Mouse (Mus musculus): ENCODE data around the gene Akirin2. TPM values are rescaled to one million over a fixed set of nuclear protein-coding genes. Genes with fewer than 3 reads are reported as not detected.
"Not testable (repeated sequence)": the region's sequence is repeated elsewhere in the genome, so short reads cannot be mapped to it uniquely, and the experiment has no call there.

Gene Akirin2
- polyA plus RNA-seq, 1 experiment from 2014 or later = 49.7 TPM

DNA sequence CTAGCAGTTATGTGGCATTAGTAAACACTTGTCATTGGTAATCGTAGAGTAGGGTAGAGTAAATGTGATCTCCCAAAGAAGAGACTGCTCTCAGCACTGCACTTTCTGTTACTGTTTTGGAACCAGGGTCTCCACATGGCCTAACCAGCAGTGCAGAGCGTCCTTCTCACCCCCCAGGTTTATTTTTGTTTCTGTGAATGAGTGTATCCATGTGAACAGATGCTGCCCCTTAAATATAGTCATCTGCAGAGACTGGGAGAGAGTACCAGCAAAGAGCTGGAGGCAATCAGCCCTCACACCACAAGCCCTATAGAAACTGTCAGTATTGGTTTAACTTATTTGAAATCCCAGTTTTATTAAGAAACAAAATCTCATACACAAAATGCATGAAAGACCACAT is 22.1 kb downstream of the Akirin2 start:
- H3K4me2 ChIP-seq (ENCODE audit: low read length) = no peak overlapping the region
- no peak overlapping the region for H3K4me3 ChIP-seq (ENCODE audit: low read depth, low read length)
- no peaks in the 10 kb centered on the region for H3K9me3 ChIP-seq (ENCODE audit: control insufficient read depth, low read length)
- no peaks in the 10 kb centered on the region for H3K27me3 ChIP-seq (replicated peaks; ENCODE audit: control insufficient read depth, insufficient read depth, low read length)
- no peak overlapping the region for H3K27ac ChIP-seq (ENCODE audit: low read depth)
- peaks cover 95% of the 10 kb centered on the region for H3K36me3 ChIP-seq (ENCODE audit: control insufficient read depth, insufficient read depth, low read length)
- no peak overlapping the region for H3K9ac ChIP-seq (ENCODE audit: low read length)
- DNase-seq (ENCODE audit: low spot score) (no peak), ATAC-seq (replicated peaks; ENCODE audit: low FRiP score, low TSS enrichment, low read depth) (no peak)
- H3K4me1 ChIP-seq (replicated peaks; ENCODE audit: control insufficient read depth, insufficient read depth, low read length) = no peaks in the 10 kb centered on the region
- 68% methylated on average over 2 of the region's 2 CpGs for WGBS

- no peaks in the 10 kb centered on the region for H3K9me3 ChIP-seq (ENCODE audit: control insufficient read depth, low read length)
- WGBS = 95% methylated on average over 2 of the region's 2 CpGs
- H3K9ac ChIP-seq (ENCODE audit: low read length) = no peak overlapping the region
- DNase-seq (ENCODE audit: low spot score) (no peak), ATAC-seq (replicated peaks; ENCODE audit: low FRiP score, low TSS enrichment, low read depth) (no peak)
- peaks cover 93% of the 10 kb centered on the region for H3K36me3 ChIP-seq (ENCODE audit: control insufficient read depth, insufficient read depth, low read length)
- H3K4me1 ChIP-seq (replicated peaks; ENCODE audit: control insufficient read depth, insufficient read depth, low read length) = no peaks in the 10 kb centered on the region
- no peaks in the 10 kb centered on the region for H3K27me3 ChIP-seq (replicated peaks; ENCODE audit: control insufficient read depth, insufficient read depth, low read length)
- H3K27ac ChIP-seq (ENCODE audit: low read depth) = no peak overlapping the region
- H3K4me2 ChIP-seq (ENCODE audit: low read length) = no peak overlapping the region
- no peak overlapping the region for H3K4me3 ChIP-seq (ENCODE audit: low read depth, low read length)
Observed at GRCm38 (mm10) chr4:34577028-34577427, 26.3 kb downstream of the Akirin2 start.

DNA sequence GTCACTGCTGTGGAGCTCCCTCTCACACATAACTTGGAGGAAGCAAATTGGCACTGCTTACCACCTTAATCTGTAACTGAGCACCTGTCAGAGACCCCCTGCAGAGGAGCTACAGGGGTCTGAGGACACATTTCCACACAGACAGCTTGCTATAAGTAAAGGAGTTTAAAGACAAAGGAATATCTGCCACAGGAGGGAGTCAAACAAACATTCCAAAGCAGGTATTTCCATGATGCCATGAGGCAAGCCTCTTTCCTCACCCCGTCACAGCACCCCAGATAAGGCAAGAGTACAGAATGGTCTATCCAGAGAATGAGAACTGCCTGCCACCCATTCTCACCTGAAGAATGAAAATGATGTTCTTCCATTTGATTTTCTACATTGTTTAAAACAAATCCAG is 28.5 kb downstream of the Akirin2 start:
- Histone ChIP-seq H3K4me2 (ENCODE audit: low read length) (no peak overlapping the region), H3K4me1 (replicated peaks; ENCODE audit: control insufficient read depth, insufficient read depth, low read length) (no peaks in the 10 kb centered on the region), H3K9me3 (ENCODE audit: control insufficient read depth, low read length) (no peaks in the 10 kb centered on the region), H3K27me3 (replicated peaks; ENCODE audit: control insufficient read depth, insufficient read depth, low read length) (no peaks in the 10 kb centered on the region), H3K4me3 (ENCODE audit: low read depth, low read length) (no peak overlapping the region), H3K9ac (ENCODE audit: low read length) (no peak overlapping the region), H3K27ac (ENCODE audit: low read depth) (no peak overlapping the region), H3K36me3 (ENCODE audit: control insufficient read depth, insufficient read depth, low read length) (peaks cover 93% of the 10 kb centered on the region)
- DNase-seq (ENCODE audit: low spot score) = no peak
- 76% methylated on average over 1 of the region's 1 CpGs for WGBS
- no peak for ATAC-seq (replicated peaks; ENCODE audit: low FRiP score, low TSS enrichment, low read depth)

DNA sequence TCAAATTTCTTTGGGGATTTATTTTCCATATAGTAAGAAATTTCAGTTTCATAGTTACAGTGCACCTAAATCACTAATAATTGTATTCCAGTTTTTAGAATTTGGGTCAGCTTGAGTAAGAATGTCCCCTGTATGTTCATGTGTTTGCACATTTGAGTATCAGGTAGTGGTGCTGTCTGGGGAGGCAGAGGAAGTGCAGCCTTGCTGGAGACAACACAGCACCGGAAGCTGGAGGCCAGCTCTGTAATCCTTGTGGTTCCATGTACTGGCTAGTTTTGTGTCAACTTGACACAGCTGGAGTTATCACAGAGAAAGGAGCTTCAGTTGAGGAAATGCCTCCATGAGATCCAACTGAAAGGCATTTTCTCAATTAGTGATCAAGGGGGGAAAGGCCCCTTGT is 30.8 kb downstream of the Akirin2 start:
- peaks cover 88% of the 10 kb centered on the region for H3K36me3 ChIP-seq (ENCODE audit: control insufficient read depth, insufficient read depth, low read length)
- not testable (repeated sequence) for DNase-seq (ENCODE audit: low spot score); H3K9ac ChIP-seq (ENCODE audit: low read length); H3K4me1 ChIP-seq (replicated peaks; ENCODE audit: control insufficient read depth, insufficient read depth, low read length); H3K4me2 ChIP-seq (ENCODE audit: low read length); ATAC-seq (replicated peaks; ENCODE audit: low FRiP score, low TSS enrichment, low read depth); H3K27me3 ChIP-seq (replicated peaks; ENCODE audit: control insufficient read depth, insufficient read depth, low read length); H3K9me3 ChIP-seq (ENCODE audit: control insufficient read depth, low read length); H3K27ac ChIP-seq (ENCODE audit: low read depth); H3K4me3 ChIP-seq (ENCODE audit: low read depth, low read length)
- WGBS = 88% methylated on average over 1 of the region's 1 CpGs

- no peak overlapping the region for H3K9ac ChIP-seq (ENCODE audit: low read length)
- H3K4me3 ChIP-seq (ENCODE audit: low read depth, low read length) = no peak overlapping the region
- H3K4me2 ChIP-seq (ENCODE audit: low read length) = no peak overlapping the region
- no peaks in the 10 kb centered on the region for H3K9me3 ChIP-seq (ENCODE audit: control insufficient read depth, low read length)
- H3K4me1 ChIP-seq (replicated peaks; ENCODE audit: control insufficient read depth, insufficient read depth, low read length) = no peaks in the 10 kb centered on the region
- DNase-seq (ENCODE audit: low spot score) (no peak), ATAC-seq (replicated peaks; ENCODE audit: low FRiP score, low TSS enrichment, low read depth) (no peak)
- H3K27me3 ChIP-seq (replicated peaks; ENCODE audit: control insufficient read depth, insufficient read depth, low read length) = no peaks in the 10 kb centered on the region
- 63% methylated on average over 7 of the region's 7 CpGs for WGBS
- no peak overlapping the region for H3K27ac ChIP-seq (ENCODE audit: low read depth)
- H3K36me3 ChIP-seq (ENCODE audit: control insufficient read depth, insufficient read depth, low read length) = peaks cover 86% of the 10 kb centered on the region
Observed at GRCm38 (mm10) chr4:34581990-34582389, 31.3 kb downstream of the Akirin2 start.

GRCm38 (mm10) chr4:34582476-34582875 is 31.7 kb downstream of the Akirin2 start:
- Histone ChIP-seq H3K4me3 (ENCODE audit: low read depth, low read length) (no peak overlapping the region), H3K9me3 (ENCODE audit: control insufficient read depth, low read length) (no peaks in the 10 kb centered on the region), H3K27ac (ENCODE audit: low read depth) (no peak overlapping the region), H3K36me3 (ENCODE audit: control insufficient read depth, insufficient read depth, low read length) (peaks cover 86% of the 10 kb centered on the region), H3K4me2 (ENCODE audit: low read length) (no peak overlapping the region), H3K9ac (ENCODE audit: low read length) (no peak overlapping the region), H3K4me1 (replicated peaks; ENCODE audit: control insufficient read depth, insufficient read depth, low read length) (no peaks in the 10 kb centered on the region), H3K27me3 (replicated peaks; ENCODE audit: control insufficient read depth, insufficient read depth, low read length) (no peaks in the 10 kb centered on the region)
- WGBS = 82% methylated on average over 5 of the region's 5 CpGs
- DNase-seq (ENCODE audit: low spot score) (no peak), ATAC-seq (replicated peaks; ENCODE audit: low FRiP score, low TSS enrichment, low read depth) (no peak)

- Histone ChIP-seq H3K9me3 (ENCODE audit: control insufficient read depth, low read length) (no peaks in the 10 kb centered on the region), H3K27ac (ENCODE audit: low read depth) (no peak overlapping the region), H3K36me3 (ENCODE audit: control insufficient read depth, insufficient read depth, low read length) (peaks cover 78% of the 10 kb centered on the region), H3K4me1 (replicated peaks; ENCODE audit: control insufficient read depth, insufficient read depth, low read length) (no peaks in the 10 kb centered on the region), H3K27me3 (replicated peaks; ENCODE audit: control insufficient read depth, insufficient read depth, low read length) (no peaks in the 10 kb centered on the region), H3K4me2 (ENCODE audit: low read length) (no peak overlapping the region), H3K4me3 (ENCODE audit: low read depth, low read length) (no peak overlapping the region), H3K9ac (ENCODE audit: low read length) (no peak overlapping the region)
- no peak for DNase-seq (ENCODE audit: low spot score)
- 91% methylated on average over 3 of the region's 3 CpGs for WGBS
- no peak for ATAC-seq (replicated peaks; ENCODE audit: low FRiP score, low TSS enrichment, low read depth)
Observed at GRCm38 (mm10) chr4:34583427-34583826, 32.7 kb downstream of the Akirin2 start.

- H3K9me3 ChIP-seq (ENCODE audit: control insufficient read depth, low read length) = no peaks in the 10 kb centered on the region
- 75% methylated on average over 7 of the region's 7 CpGs for whole genome bisulfite sequencing
- no peaks in the 10 kb centered on the region for H3K4me1 ChIP-seq (replicated peaks; ENCODE audit: control insufficient read depth, insufficient read depth, low read length)
- no peak for DNase-seq (ENCODE audit: low spot score)
- no peak overlapping the region for H3K27ac ChIP-seq (ENCODE audit: low read depth)
- peaks cover 68% of the 10 kb centered on the region for H3K36me3 ChIP-seq (ENCODE audit: control insufficient read depth, insufficient read depth, low read length)
- H3K27me3 ChIP-seq (replicated peaks; ENCODE audit: control insufficient read depth, insufficient read depth, low read length) = no peaks in the 10 kb centered on the region
- H3K4me3 ChIP-seq (ENCODE audit: low read depth, low read length) = no peak overlapping the region
- H3K9ac ChIP-seq (ENCODE audit: low read length) = no peak overlapping the region
- ATAC-seq (replicated peaks; ENCODE audit: low FRiP score, low TSS enrichment, low read depth) = no peak
- no peak overlapping the region for H3K4me2 ChIP-seq (ENCODE audit: low read length)
Observed at GRCm38 (mm10) chr4:34584871-34585607, 34.3 kb downstream of the Akirin2 start.

GRCm38 (mm10) chr4:34603123-34603522 is 52.4 kb downstream of the Akirin2 start:
- Histone ChIP-seq H3K4me2 (ENCODE audit: low read length) (no peak overlapping the region), H3K27me3 (replicated peaks; ENCODE audit: control insufficient read depth, insufficient read depth, low read length) (no peaks in the 10 kb centered on the region), H3K9ac (ENCODE audit: low read length) (no peak overlapping the region), H3K4me3 (ENCODE audit: low read depth, low read length) (no peak overlapping the region), H3K27ac (ENCODE audit: low read depth) (no peak overlapping the region), H3K36me3 (ENCODE audit: control insufficient read depth, insufficient read depth, low read length) (peaks cover 74% of the 10 kb centered on the region), H3K4me1 (replicated peaks; ENCODE audit: control insufficient read depth, insufficient read depth, low read length) (no peaks in the 10 kb centered on the region), H3K9me3 (ENCODE audit: control insufficient read depth, low read length) (no peaks in the 10 kb centered on the region)
- 97% methylated on average over 6 of the region's 6 CpGs for WGBS
- ATAC-seq (replicated peaks; ENCODE audit: low FRiP score, low TSS enrichment, low read depth) (no peak), DNase-seq (ENCODE audit: low spot score) (no peak)

Measured in intestine, embryonic 14.5 days (tissue).